Mouse (Mus musculus) midbrain, embryonic 15.5 days (tissue): Measurements from ENCODE around the gene Ugt1a9. TPM values are rescaled to one million over a fixed set of nuclear protein-coding genes. Genes with fewer than 3 reads are reported as not detected.

Experiments used
- ATAC-seq: fragments of 200-750 bp; cut with Nextera tagmentation; replicated peaks from 2 replicates; pipeline ENCODE4 v1.8.0; 2017; ENCODE audit warnings: moderate TSS enrichment
- H3K27ac ChIP-seq: fragments of 300-500 bp; sonication (generic); 2 replicates; pipeline ENCODE4 v1.5.1; 2015; ENCODE audit warnings: mild to moderate bottlenecking, inconsistent platforms
- H3K27me3 ChIP-seq: fragments of 300-500 bp; sonication (generic); replicated peaks from 2 replicates; pipeline ENCODE4 v1.6.1; 2015; ENCODE audit warnings: inconsistent platforms
- H3K36me3 ChIP-seq: fragments of 300-500 bp; sonication (generic); replicated peaks from 2 replicates; pipeline ENCODE4 v1.6.1; 2015; ENCODE audit warnings: inconsistent platforms
- H3K4me1 ChIP-seq: fragments of 300-500 bp; sonication (generic); 2 replicates; pipeline ENCODE4 v1.6.1; 2015; ENCODE audit warnings: inconsistent platforms
- H3K4me2 ChIP-seq: fragments of 300-500 bp; sonication (generic); 2 replicates; pipeline ENCODE4 v1.6.1; 2015; ENCODE audit warnings: inconsistent platforms, mild to moderate bottlenecking, moderate library complexity
- H3K4me3 ChIP-seq: fragments of 300-500 bp; sonication (generic); 2 replicates; pipeline ENCODE4 v1.5.1; 2015; ENCODE audit warnings: mild to moderate bottlenecking, inconsistent platforms
- H3K9ac ChIP-seq: fragments of 300-500 bp; sonication (generic); 2 replicates; pipeline ENCODE4 v1.6.1; 2015; ENCODE audit warnings: mild to moderate bottlenecking, inconsistent platforms
- H3K9me3 ChIP-seq: fragments of 300-500 bp; sonication (generic); 2 replicates; pipeline ENCODE4 v1.6.1; 2016; ENCODE audit warnings: inconsistent platforms
- WGBS: fragments of 180-500 bp; shearing (Covaris S2); methylation state at CpG from one replicate; pipeline ENCODE4 v1.1.7; 2015; ENCODE audit warnings: mixed read lengths; 5-methylcytosine and 5-hydroxymethylcytosine counted together
- polyA plus RNA-seq: library from polyadenylated mRNA; unstranded; fragments of >200 nt; fragmentation: Nextera tagmentation; extraction: Ambion mirVana; gene quantifications from 2 replicates; pipeline ENCODE4 v1.2.1, GENCODE M21; 2015

The Ugt1a9 gene
- polyA plus RNA-seq, 1 experiment from 2014 or later = not detected

DNA sequence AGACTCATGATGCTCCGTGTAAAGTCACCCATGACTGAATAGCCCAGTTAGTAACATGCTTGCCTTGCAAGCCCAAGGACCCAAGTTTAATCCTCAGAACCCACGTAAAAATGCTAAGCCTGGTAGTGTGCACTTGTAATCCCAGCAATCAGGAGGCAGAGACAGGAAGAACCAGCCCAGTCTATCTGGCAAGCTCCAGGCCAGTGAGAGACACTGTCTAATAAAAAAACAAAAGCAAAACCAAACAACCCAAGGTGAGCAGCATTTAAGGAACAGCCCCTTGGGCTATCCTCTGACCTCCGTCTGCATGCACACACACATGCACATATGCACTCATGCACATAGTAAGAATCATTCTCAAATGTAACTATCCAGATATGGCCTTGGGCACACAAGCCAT, 159.0 kb downstream of the Ugt1a9 start:
- H3K4me3 ChIP-seq = no peak overlapping the region
- no peak overlapping the region for H3K4me2 ChIP-seq
- no peak for ATAC-seq
- H3K9ac ChIP-seq = no peak overlapping the region
- no peak overlapping the region for H3K27ac ChIP-seq
- H3K36me3 ChIP-seq = no peaks in the 10 kb centered on the region
- no peaks in the 10 kb centered on the region for H3K27me3 ChIP-seq
- no peaks in the 10 kb centered on the region for H3K4me1 ChIP-seq
- H3K9me3 ChIP-seq = peaks cover 91% of the 10 kb centered on the region
- 79% methylated on average over 3 of the region's 3 CpGs for WGBS

- Histone ChIP-seq H3K9ac (no peak overlapping the region), H3K4me1 (no peaks in the 10 kb centered on the region), H3K4me3 (no peak overlapping the region), H3K36me3 (no peaks in the 10 kb centered on the region), H3K27me3 (no peaks in the 10 kb centered on the region), H3K9me3 (peaks cover 95% of the 10 kb centered on the region), H3K4me2 (no peak overlapping the region), H3K27ac (no peak overlapping the region)
- ATAC-seq = 0 out of 2 replicates have a peak, but pooled peaks have one; percentile 12
- WGBS = 84% methylated on average over 5 of the region's 5 CpGs
Measured at GRCm38 (mm10) chr1:88229986-88230385, 159.4 kb downstream of the Ugt1a9 start.

GRCm38 (mm10) chr1:88230421-88230820, 159.8 kb downstream of the Ugt1a9 start:
- Histone ChIP-seq H3K9me3 (peaks cover 98% of the 10 kb centered on the region), H3K9ac (no peak overlapping the region), H3K27me3 (no peaks in the 10 kb centered on the region), H3K4me2 (no peak overlapping the region), H3K27ac (no peak overlapping the region), H3K36me3 (no peaks in the 10 kb centered on the region), H3K4me3 (no peak overlapping the region), H3K4me1 (no peaks in the 10 kb centered on the region)
- 74% methylated on average over 7 of the region's 7 CpGs for WGBS
- no peak for ATAC-seq

DNA sequence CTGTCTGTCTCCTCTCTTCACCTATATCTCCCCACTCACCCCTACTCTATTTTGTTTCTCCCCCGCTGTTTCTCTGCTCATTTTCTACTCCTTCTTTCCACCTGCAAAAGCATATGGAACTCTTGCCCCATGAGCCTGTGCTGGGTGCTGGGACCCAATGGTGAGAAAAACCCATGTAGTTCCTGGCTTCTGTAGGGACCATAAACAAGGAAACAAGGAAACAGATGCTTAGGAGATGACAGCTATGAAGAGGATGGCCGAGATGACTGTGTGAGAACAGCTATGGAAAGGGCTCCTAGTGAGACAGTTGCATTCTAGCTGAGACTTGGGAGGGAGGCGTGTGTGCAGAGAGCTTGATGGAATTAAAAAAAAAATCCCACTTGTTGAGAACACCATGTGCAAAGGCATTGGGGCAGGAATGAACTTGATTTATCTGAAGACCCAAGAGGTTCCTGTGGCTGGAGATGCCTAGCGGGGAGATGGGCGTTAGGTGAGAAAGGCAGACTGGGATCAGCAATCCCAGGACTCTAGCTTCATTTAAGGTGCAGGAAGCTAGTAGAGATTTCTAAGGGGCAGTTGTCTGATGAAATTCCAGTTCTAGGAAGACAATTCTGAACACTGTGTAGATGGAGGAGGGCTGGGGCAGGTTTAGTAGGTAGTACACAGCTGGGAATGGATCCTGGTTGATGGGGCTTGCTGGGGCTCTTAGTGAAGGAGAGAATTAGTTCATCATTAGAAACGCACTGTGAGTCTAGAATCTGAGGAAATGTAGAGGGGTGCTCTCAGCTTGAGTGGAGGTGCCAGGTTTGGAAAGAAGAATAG, 160.6 kb downstream of the Ugt1a9 start:
- Histone ChIP-seq H3K36me3 (no peaks in the 10 kb centered on the region), H3K27me3 (no peaks in the 10 kb centered on the region), H3K4me3 (no peak overlapping the region), H3K9ac (no peak overlapping the region), H3K4me1 (no peaks in the 10 kb centered on the region), H3K9me3 (peaks cover 97% of the 10 kb centered on the region), H3K4me2 (no peak overlapping the region), H3K27ac (no peak overlapping the region)
- 75% methylated on average over 6 of the region's 6 CpGs for WGBS
- ATAC-seq = no peak

DNA sequence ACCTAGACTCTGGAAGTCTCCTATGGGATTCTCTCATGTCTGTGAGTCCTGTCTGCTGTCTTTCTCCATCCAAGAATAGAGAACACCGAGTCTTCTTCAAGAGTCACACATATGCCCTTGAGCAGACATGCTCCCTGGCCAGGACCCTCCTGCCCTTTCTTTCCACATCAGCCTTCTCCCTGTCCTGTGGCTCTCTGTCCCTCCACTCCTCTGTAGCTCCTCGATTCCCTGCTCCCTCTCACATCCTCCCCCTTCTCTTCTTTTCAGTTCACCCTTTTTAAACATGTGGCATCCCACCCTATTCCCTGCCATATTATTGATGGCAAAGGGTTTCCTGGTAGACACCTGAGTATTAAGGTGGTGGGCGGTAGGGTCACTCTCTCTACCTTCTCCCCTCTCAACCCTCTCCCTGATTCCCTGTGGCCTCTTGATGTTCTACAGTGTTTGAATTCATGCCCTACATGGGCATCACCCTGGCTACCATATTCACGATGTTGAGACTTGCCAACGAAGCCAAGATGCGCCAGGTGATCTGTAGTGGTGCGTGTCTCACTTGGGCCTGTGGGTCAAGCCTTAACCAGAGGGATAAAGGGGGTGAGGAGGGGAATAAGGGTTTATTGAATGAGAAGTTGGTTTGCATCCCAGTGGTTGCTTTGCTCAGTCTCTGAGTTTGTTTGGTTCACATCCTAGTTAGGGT, 161.4 kb downstream of the Ugt1a9 start:
- H3K4me1 ChIP-seq = no peaks in the 10 kb centered on the region
- H3K9ac ChIP-seq = no peak overlapping the region
- 68% methylated on average over 7 of the region's 7 CpGs for WGBS
- no peak overlapping the region for H3K27ac ChIP-seq
- H3K9me3 ChIP-seq = peaks cover 94% of the 10 kb centered on the region
- no peak overlapping the region for H3K4me2 ChIP-seq
- H3K27me3 ChIP-seq = no peaks in the 10 kb centered on the region
- H3K36me3 ChIP-seq = no peaks in the 10 kb centered on the region
- no peak for ATAC-seq
- H3K4me3 ChIP-seq = no peak overlapping the region

DNA sequence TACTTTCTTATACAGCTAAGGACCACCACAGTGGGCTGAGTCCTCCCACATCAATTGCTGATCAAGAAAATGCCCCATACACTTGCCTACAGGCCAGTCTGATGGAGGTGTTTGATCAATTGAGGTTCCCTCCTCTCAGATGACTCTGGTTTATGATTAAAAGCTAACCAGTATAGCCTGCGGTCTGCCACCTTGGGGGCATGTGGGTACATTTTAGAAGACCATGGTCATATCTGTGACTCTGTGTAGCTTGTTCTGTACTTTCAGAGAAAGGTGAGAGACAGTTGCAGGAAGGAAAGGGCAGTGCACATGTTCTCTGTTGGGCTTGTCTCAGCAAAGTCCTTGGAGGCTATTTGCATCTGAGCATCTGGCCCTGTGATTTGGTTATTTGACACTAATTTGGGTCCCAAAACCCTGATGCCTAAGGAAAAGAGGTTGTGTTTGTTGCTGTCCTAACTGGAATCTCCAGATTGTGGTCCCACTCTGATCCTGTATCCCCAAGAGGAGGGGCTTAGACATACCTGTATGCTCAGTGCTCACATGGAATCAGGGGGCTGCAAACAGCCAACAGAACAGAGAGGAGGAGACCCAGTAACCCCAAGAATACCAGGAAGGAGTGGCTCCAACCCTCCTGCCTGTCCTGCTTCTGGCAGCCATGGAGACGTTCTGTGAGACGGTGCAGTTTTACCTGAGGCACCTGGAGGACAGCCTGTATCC, 162.2 kb downstream of the Ugt1a9 start:
- WGBS = 61% methylated on average over 3 of the region's 3 CpGs
- H3K27me3 ChIP-seq = no peaks in the 10 kb centered on the region
- no peaks in the 10 kb centered on the region for H3K4me1 ChIP-seq
- H3K27ac ChIP-seq = no peak overlapping the region
- H3K9me3 ChIP-seq = peaks cover 93% of the 10 kb centered on the region
- ATAC-seq = no peak
- no peak overlapping the region for H3K4me2 ChIP-seq
- no peak overlapping the region for H3K9ac ChIP-seq
- no peaks in the 10 kb centered on the region for H3K36me3 ChIP-seq
- H3K4me3 ChIP-seq = no peak overlapping the region

GRCm38 (mm10) chr1:88233421-88234247, 163.0 kb downstream of the Ugt1a9 start:
- H3K36me3 ChIP-seq = no peaks in the 10 kb centered on the region
- ATAC-seq = no peak
- H3K4me3 ChIP-seq = no peak overlapping the region
- no peak overlapping the region for H3K27ac ChIP-seq
- no peak overlapping the region for H3K9ac ChIP-seq
- 68% methylated on average over 14 of the region's 14 CpGs for WGBS
- H3K27me3 ChIP-seq = no peaks in the 10 kb centered on the region
- H3K4me1 ChIP-seq = no peaks in the 10 kb centered on the region
- peaks cover 93% of the 10 kb centered on the region for H3K9me3 ChIP-seq
- no peak overlapping the region for H3K4me2 ChIP-seq

DNA sequence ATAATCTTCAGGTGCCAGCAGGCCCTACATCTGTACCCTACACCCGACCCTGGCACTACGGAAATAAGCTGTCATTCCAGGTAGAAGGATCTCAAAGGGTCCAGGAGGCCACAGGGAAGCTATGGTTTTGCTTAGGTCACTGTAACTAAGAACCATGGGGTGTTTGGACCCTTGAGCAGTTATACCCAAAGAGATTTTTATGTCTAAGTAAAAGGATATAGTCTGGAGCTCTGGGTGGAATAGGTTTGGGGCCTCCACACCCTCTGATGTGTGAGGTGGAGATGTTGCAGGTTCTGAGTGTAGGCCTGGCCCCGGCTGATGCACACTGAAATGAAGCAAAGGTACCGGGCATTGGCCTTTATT, 163.6 kb downstream of the Ugt1a9 start:
- Histone ChIP-seq H3K36me3 (no peaks in the 10 kb centered on the region), H3K9ac (no peak overlapping the region), H3K27ac (no peak overlapping the region), H3K4me1 (no peaks in the 10 kb centered on the region), H3K9me3 (peaks cover 93% of the 10 kb centered on the region), H3K4me2 (no peak overlapping the region), H3K4me3 (no peak overlapping the region), H3K27me3 (no peaks in the 10 kb centered on the region)
- WGBS = 66% methylated on average over 4 of the region's 4 CpGs
- no peak for ATAC-seq

DNA sequence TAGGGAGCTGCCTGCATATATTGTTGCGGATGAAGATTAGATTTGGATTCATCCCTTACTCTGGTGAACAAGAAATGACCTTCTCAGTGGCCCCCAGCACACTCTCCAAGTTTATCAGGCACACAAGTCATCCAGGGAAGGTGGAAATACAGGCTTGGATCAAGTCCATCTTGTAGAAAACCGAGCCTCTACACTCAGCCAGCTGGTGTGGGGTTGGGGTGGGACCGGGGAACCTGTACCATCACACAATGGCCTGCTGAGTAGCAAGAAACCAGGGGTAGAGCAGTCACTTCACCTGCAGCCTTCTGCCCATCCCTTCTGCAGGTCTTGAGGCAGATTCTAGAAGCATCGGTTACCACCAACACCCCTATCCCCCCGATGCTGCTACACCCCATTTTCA, 164.0 kb downstream of the Ugt1a9 start:
- Histone ChIP-seq H3K9ac (no peak overlapping the region), H3K27me3 (no peaks in the 10 kb centered on the region), H3K27ac (no peak overlapping the region), H3K4me1 (no peaks in the 10 kb centered on the region), H3K4me2 (no peak overlapping the region), H3K36me3 (no peaks in the 10 kb centered on the region), H3K9me3 (peaks cover 93% of the 10 kb centered on the region), H3K4me3 (no peak overlapping the region)
- ATAC-seq = no peak
- WGBS = 45% methylated on average over 5 of the region's 5 CpGs

GRCm38 (mm10) chr1:88235046-88235893, 164.7 kb downstream of the Ugt1a9 start:
- 0 out of 2 replicates have a peak, but pooled peaks have one; percentile 10 for ATAC-seq
- H3K4me2 ChIP-seq = no peak overlapping the region
- H3K27me3 ChIP-seq = no peaks in the 10 kb centered on the region
- H3K9ac ChIP-seq = no peak overlapping the region
- no peaks in the 10 kb centered on the region for H3K36me3 ChIP-seq
- H3K27ac ChIP-seq = no peak overlapping the region
- H3K4me1 ChIP-seq = no peaks in the 10 kb centered on the region
- H3K4me3 ChIP-seq = no peak overlapping the region
- H3K9me3 ChIP-seq = peaks cover 93% of the 10 kb centered on the region
- 65% methylated on average over 11 of the region's 11 CpGs for whole genome bisulfite sequencing

DNA sequence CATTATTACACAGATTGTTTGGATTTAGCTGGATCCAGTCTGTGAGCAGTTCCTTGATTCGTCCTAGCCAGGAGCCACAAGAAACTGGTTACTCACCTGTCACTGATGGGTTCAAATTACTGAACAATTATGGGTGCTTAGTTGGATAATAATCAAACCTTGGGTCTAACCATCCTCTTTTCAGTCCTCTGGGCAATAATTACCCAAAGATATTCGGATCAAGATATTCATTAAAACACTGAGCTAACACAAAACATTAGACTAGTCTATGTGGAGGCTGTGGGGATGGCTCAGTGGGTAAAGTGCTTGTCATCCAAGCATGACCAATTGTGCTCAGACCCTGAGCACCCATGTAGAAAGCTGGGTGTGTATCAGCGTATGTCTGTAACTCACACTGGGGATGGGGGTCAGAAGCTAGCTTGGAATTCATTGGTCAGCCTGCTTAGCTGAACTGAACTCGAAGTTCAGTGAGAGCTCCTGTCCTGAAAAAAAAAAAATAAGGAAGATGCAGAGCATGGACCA, 165.4 kb downstream of the Ugt1a9 start:
- Histone ChIP-seq H3K27me3 (no peaks in the 10 kb centered on the region), H3K9me3 (peaks cover 94% of the 10 kb centered on the region), H3K27ac (no peak overlapping the region), H3K4me3 (no peak overlapping the region), H3K9ac (no peak overlapping the region), H3K36me3 (no peaks in the 10 kb centered on the region), H3K4me2 (no peak overlapping the region), H3K4me1 (no peaks in the 10 kb centered on the region)
- no peak for ATAC-seq
- 62% methylated on average over 4 of the region's 4 CpGs for WGBS
